Mouse (Mus musculus) midbrain, embryonic 11.5 days (tissue): Measurements from ENCODE around the gene St6galnac3. TPM values are rescaled to one million over a fixed set of nuclear protein-coding genes. Genes with fewer than 3 reads are reported as not detected.

ENCODE experiments used
- ATAC-seq: fragments of 200-750 bp; cut with Nextera tagmentation; 2 replicates; pipeline ENCODE4 v1.8.0; 2017; ENCODE audit warnings: moderate TSS enrichment, moderate library complexity; ENCODE audit not compliant: low FRiP score
- DNase-seq: peaks from one replicate; pipeline ENCODE4 v3.0.0; 2015; ENCODE audit warnings: low spot score; ENCODE audit errors: missing footprints
- H3K27ac ChIP-seq: fragments of 300-500 bp; sonication (generic); 2 replicates; pipeline ENCODE4 v1.5.1; 2014; ENCODE audit warnings: low read depth, low read length
- H3K27me3 ChIP-seq: fragments of 300-500 bp; sonication (generic); 2 replicates; pipeline ENCODE4 v1.6.1; 2014; ENCODE audit warnings: mild to moderate bottlenecking, low read length, moderate library complexity, mixed read lengths; ENCODE audit not compliant: control insufficient read depth, insufficient read depth
- H3K36me3 ChIP-seq: fragments of 300-500 bp; sonication (generic); 2 replicates; pipeline ENCODE4 v1.6.1; 2014; ENCODE audit warnings: mild to moderate bottlenecking, low read length, moderate library complexity, mixed read lengths; ENCODE audit not compliant: control insufficient read depth, insufficient read depth
- H3K4me1 ChIP-seq: fragments of 300-500 bp; sonication (generic); 2 replicates; pipeline ENCODE4 v1.6.1; 2014; ENCODE audit warnings: low read length; ENCODE audit not compliant: control insufficient read depth, insufficient read depth
- H3K4me2 ChIP-seq: fragments of 300-500 bp; sonication (generic); 2 replicates; pipeline ENCODE4 v1.6.1; 2014; ENCODE audit warnings: mild to moderate bottlenecking, moderate library complexity
- H3K4me3 ChIP-seq: fragments of 300-500 bp; sonication (generic); 2 replicates; pipeline ENCODE4 v1.5.1; 2014; ENCODE audit warnings: low read depth, low read length
- H3K9ac ChIP-seq: fragments of 300-500 bp; sonication (generic); 2 replicates; pipeline ENCODE4 v1.6.1; 2014; ENCODE audit warnings: low read length
- H3K9me3 ChIP-seq: fragments of 300-500 bp; sonication (generic); 2 replicates; pipeline ENCODE4 v1.6.1; 2016; ENCODE audit warnings: low read length; ENCODE audit not compliant: control insufficient read depth
- WGBS: fragments of 180-500 bp; shearing (Covaris S2); extraction: QIAGEN DNeasy Blood & Tissue Kit; methylation state at CpG from one replicate; pipeline ENCODE4 v1.1.7; 2014; 5-methylcytosine and 5-hydroxymethylcytosine counted together
- polyA plus RNA-seq: library from polyadenylated mRNA; unstranded; fragments of >200 nt; fragmentation: Nextera tagmentation; extraction: Ambion mirVana; gene quantifications from 2 replicates; pipeline ENCODE4 v1.2.1, GENCODE M21; 2014

The St6galnac3 gene
- polyA plus RNA-seq, 1 experiment from 2014 or later, result 35.7 TPM

DNA sequence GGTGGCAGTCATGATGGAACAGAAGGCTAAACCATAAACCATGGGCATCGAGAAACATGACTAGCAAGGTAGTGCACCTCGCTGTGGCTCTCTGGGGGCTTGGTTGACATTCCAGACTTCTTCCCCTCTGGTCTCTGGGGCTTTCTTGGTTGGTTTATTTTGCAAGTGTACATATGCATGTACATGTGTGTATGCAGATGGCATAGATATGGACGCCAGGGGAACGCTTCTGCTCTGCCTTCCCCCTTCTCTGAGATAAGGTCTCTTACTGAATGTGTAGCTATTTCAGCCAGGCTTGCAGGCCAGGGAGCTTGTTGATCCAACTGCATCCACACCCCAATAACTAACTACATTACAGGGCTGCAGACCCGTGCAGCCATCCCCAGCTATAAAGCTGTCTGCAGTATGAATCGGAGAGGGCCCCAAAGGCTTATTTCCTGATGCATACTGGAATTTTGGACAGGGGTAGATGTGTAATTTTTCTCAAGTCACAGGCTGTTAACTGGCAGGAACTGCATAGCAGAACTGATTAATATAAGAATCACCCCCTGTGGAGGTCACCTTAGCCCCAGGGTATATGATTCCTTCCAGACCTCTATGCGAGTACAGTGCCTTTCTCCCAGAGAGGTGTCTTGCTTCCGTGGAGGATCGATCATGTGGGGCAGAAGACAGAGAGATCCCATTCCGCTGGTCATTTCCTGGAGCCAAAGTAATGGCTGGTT, 53.9 kb downstream of the St6galnac3 start:
- Histone ChIP-seq H3K9me3 (no peaks in the 10 kb centered on the region), H3K27me3 (no peaks in the 10 kb centered on the region), H3K4me2 (no peak overlapping the region), H3K4me3 (no peak overlapping the region), H3K4me1 (peaks cover 11% of the 10 kb centered on the region), H3K9ac (no peak overlapping the region), H3K27ac (no peak overlapping the region), H3K36me3 (no peaks in the 10 kb centered on the region)
- no peak for ATAC-seq
- DNase-seq, result no peak
- 94% methylated on average over 10 of the region's 10 CpGs for WGBS

GRCm38 (mm10) chr3:153669737-153670435, 55.1 kb downstream of the St6galnac3 start:
- 93% methylated on average over 13 of the region's 13 CpGs for WGBS
- no peak overlapping the region for H3K27ac ChIP-seq
- peaks cover 2% of the 10 kb centered on the region; the same call in 1 of the 2 replicates for H3K4me1 ChIP-seq
- no peak overlapping the region for H3K9ac ChIP-seq
- no peak overlapping the region for H3K4me2 ChIP-seq
- no peaks in the 10 kb centered on the region for H3K9me3 ChIP-seq
- no peaks in the 10 kb centered on the region for H3K27me3 ChIP-seq
- no peaks in the 10 kb centered on the region for H3K36me3 ChIP-seq
- ATAC-seq (no peak), DNase-seq (no peak)
- H3K4me3 ChIP-seq, result no peak overlapping the region

GRCm38 (mm10) chr3:153669329-153669728, 55.6 kb downstream of the St6galnac3 start:
- Histone ChIP-seq H3K27me3 (no peaks in the 10 kb centered on the region), H3K4me1 (peaks cover 2% of the 10 kb centered on the region; the same call in 1 of the 2 replicates), H3K27ac (no peak overlapping the region), H3K9ac (no peak overlapping the region), H3K9me3 (no peaks in the 10 kb centered on the region), H3K36me3 (no peaks in the 10 kb centered on the region), H3K4me3 (no peak overlapping the region), H3K4me2 (no peak overlapping the region)
- 57% methylated on average over 8 of the region's 8 CpGs for WGBS
- DNase-seq (no peak), ATAC-seq (no peak)

DNA sequence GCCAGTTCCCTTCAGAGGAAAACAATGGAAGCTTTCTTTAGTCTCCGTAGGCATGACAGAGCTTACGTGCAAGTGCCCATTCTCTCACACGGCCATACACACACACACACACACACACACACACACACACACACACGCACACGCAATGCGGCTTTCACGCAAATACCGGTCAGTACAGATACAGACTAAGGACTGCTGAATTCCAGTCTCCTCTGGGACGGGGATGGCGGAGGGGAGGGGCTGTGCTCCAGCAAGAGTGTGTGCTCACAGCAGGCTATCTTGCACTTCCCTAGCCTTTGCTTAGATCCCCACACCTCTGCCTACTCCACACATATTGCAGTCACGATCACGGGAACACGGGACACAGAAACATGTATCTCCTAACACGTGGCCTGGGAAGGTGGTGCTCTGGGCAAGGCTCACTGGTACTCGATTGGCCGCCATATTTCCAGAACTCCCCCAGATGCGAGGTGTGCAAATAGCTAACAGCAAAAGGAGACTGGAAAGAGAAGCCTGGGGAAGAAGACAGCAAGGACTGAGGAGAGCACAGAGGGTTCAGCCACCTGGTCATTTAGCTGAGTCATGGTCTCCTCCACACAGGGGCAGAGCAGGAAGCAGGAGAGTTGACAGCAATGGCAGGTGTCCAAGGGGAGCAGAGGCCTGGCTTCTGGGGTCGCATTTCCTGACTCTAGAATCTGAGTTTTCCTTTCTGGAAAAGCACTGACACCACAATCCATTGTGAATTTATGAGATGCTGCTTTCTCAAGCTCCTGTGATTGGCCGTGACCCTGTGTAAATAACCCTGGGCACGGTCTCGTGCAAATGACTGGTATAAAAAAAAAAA, 56.3 kb downstream of the St6galnac3 start:
- WGBS, result 71% methylated on average over 21 of the region's 21 CpGs
- Histone ChIP-seq H3K4me2 (no peak overlapping the region), H3K36me3 (no peaks in the 10 kb centered on the region), H3K9me3 (no peaks in the 10 kb centered on the region), H3K27ac (no peak overlapping the region), H3K9ac (no peak overlapping the region), H3K4me1 (peaks cover 2% of the 10 kb centered on the region; the same call in 1 of the 2 replicates), H3K4me3 (no peak overlapping the region), H3K27me3 (no peaks in the 10 kb centered on the region)
- ATAC-seq, result peak; percentile 49
- no peak for DNase-seq

DNA sequence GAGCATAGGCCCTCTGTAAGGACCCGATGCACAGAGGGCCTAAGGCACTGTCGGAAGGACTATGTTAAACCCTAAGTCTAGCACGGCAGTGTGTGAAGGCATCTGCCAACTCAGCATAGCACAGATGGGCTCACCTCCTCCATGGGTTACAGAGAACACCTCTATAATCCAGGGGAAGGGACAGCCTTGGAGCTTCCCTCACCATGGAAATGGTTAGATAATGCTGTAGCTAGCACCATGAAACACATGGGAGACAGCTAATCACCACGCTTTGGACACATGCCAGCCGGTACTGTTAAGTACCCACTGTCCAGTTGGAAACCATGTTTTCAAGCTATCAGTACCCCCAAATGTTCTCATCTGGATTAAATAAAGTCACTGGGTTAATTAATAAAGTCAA, 60.3 kb downstream of the St6galnac3 start:
- H3K27ac ChIP-seq, result no peak overlapping the region
- WGBS, result 94% methylated on average over 5 of the region's 5 CpGs
- H3K4me2 ChIP-seq, result no peak overlapping the region
- H3K4me1 ChIP-seq, result peaks cover 6% of the 10 kb centered on the region
- ATAC-seq, result no peak
- H3K4me3 ChIP-seq, result no peak overlapping the region
- no peaks in the 10 kb centered on the region for H3K9me3 ChIP-seq
- no peaks in the 10 kb centered on the region for H3K36me3 ChIP-seq
- DNase-seq, result no peak
- no peak overlapping the region for H3K9ac ChIP-seq
- no peaks in the 10 kb centered on the region for H3K27me3 ChIP-seq

- Histone ChIP-seq H3K9ac (no peak overlapping the region), H3K27me3 (no peaks in the 10 kb centered on the region), H3K36me3 (no peaks in the 10 kb centered on the region), H3K4me1 (peaks cover 9% of the 10 kb centered on the region), H3K4me3 (no peak overlapping the region), H3K4me2 (no peak overlapping the region), H3K9me3 (no peaks in the 10 kb centered on the region), H3K27ac (no peak overlapping the region)
- DNase-seq, result no peak
- WGBS, result 77% methylated on average over 10 of the region's 10 CpGs
- no peak for ATAC-seq
These were observed 61.0 kb downstream of the St6galnac3 start for GRCm38 (mm10) chr3:153663841-153664427.

GRCm38 (mm10) chr3:153662796-153663195, 62.2 kb downstream of the St6galnac3 start:
- no peak overlapping the region for H3K4me3 ChIP-seq
- no peaks in the 10 kb centered on the region for H3K9me3 ChIP-seq
- WGBS, result 90% methylated on average over 9 of the region's 9 CpGs
- no peak overlapping the region for H3K9ac ChIP-seq
- no peak for DNase-seq
- no peak overlapping the region for H3K4me2 ChIP-seq
- no peak for ATAC-seq
- no peaks in the 10 kb centered on the region for H3K36me3 ChIP-seq
- no peak overlapping the region for H3K27ac ChIP-seq
- peaks cover 7% of the 10 kb centered on the region for H3K4me1 ChIP-seq
- H3K27me3 ChIP-seq, result no peaks in the 10 kb centered on the region

DNA sequence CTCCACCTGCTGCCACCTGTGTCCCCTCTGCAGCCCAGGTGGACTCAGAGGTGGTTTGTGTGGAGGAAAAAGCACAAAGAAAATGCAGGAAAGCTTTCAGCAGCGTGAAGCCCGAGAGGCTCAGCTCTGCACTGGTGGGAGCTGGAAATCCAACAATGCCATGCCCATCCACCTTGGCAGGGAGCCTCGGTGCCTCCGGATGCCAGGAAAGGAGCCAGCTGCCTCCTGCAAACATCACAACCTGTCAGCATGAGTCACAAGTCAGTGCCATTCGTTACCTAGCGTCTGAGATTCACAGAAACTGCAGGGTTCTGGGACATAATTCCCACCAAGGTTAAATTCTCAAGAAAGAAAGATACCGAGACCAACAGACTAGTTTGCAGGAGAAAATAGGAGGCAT, 63.0 kb downstream of the St6galnac3 start:
- 90% methylated on average over 7 of the region's 7 CpGs for WGBS
- H3K27ac ChIP-seq, result no peak overlapping the region
- H3K36me3 ChIP-seq, result no peaks in the 10 kb centered on the region
- no peaks in the 10 kb centered on the region for H3K9me3 ChIP-seq
- H3K4me1 ChIP-seq, result peaks cover 7% of the 10 kb centered on the region
- H3K9ac ChIP-seq, result no peak overlapping the region
- no peak overlapping the region for H3K4me2 ChIP-seq
- DNase-seq (no peak), ATAC-seq (no peak)
- H3K4me3 ChIP-seq, result no peak overlapping the region
- H3K27me3 ChIP-seq, result no peaks in the 10 kb centered on the region
